Mouse (Mus musculus) stomach, postnatal 0 days (tissue): ENCODE measurements at regions not wholly inside any gene's neighbourhood (a gene's known extent, or its start where the extent isn't known, plus 50 kb on each side); places are given as distances from the start of the nearest gene placed in this dataset.

Experiments
- ATAC-seq: fragments of 200-750 bp; cut with Nextera tagmentation; 2 replicates; pipeline ENCODE4 v1.8.0; 2017; ENCODE audit not compliant: low FRiP score, low TSS enrichment
- DNase-seq: peaks from one replicate; pipeline ENCODE4 v3.0.0-alpha.2; 2016; ENCODE audit warnings: low spot score
- H3K27ac ChIP-seq: fragments of 300-500 bp; sonication (generic); replicated peaks from 2 replicates; pipeline ENCODE4 v1.5.1; 2014; ENCODE audit warnings: mild to moderate bottlenecking, control low read depth
- H3K27me3 ChIP-seq: fragments of 300-500 bp; sonication (generic); 2 replicates; pipeline ENCODE4 v1.6.1; 2014; ENCODE audit warnings: low read length; ENCODE audit not compliant: control insufficient read depth, insufficient read depth
- H3K36me3 ChIP-seq: fragments of 300-500 bp; sonication (generic); 2 replicates; pipeline ENCODE4 v1.6.1; 2014; ENCODE audit warnings: low read length, mixed read lengths; ENCODE audit not compliant: control insufficient read depth, insufficient read depth
- H3K4me1 ChIP-seq: fragments of 300-500 bp; sonication (generic); replicated peaks from 2 replicates; pipeline ENCODE4 v1.6.1; 2014; ENCODE audit warnings: antibody characterized with exemption; ENCODE audit not compliant: control insufficient read depth, insufficient read depth
- H3K4me2 ChIP-seq: fragments of 300-500 bp; sonication (generic); replicated peaks from 2 replicates; pipeline ENCODE4 v1.6.1; 2014; ENCODE audit warnings: low read depth, mild to moderate bottlenecking, control low read depth, moderate library complexity
- H3K4me3 ChIP-seq: fragments of 300-500 bp; sonication (generic); 2 replicates; pipeline ENCODE4 v1.5.1; 2014; ENCODE audit warnings: low read depth, low read length, control low read depth
- H3K9ac ChIP-seq: fragments of 300-500 bp; sonication (generic); 2 replicates; pipeline ENCODE4 v1.6.1; 2014; ENCODE audit warnings: mild to moderate bottlenecking, low read length, control low read depth, mixed read lengths
- H3K9me3 ChIP-seq: fragments of 300-500 bp; sonication (generic); 2 replicates; pipeline ENCODE4 v1.6.1; 2016; ENCODE audit warnings: low read length; ENCODE audit not compliant: control insufficient read depth
- CTCF ChIP-seq: IDR thresholded peaks from 2 replicates; pipeline ENCODE4 v1.5.1; 2016; ENCODE audit warnings: antibody characterized with exemption, low read depth, mild to moderate bottlenecking, moderate library complexity
- EP300 ChIP-seq: optimal IDR thresholded peaks from 2 replicates; pipeline ENCODE3; 2016; ENCODE audit warnings: antibody characterized with exemption
- WGBS: fragments of 180-500 bp; shearing (Covaris S2); extraction: QIAGEN DNeasy Blood & Tissue Kit; methylation state at CpG from one replicate; pipeline ENCODE4 v1.1.7; 2014; 5-methylcytosine and 5-hydroxymethylcytosine counted together

GRCm38 (mm10) chr14:71199178-71199879, 599.7 kb upstream of the Fam160b2 start:
- Histone ChIP-seq H3K4me1 (no peaks in the 10 kb centered on the region), H3K4me2 (no peak overlapping the region), H3K27me3 (no peaks in the 10 kb centered on the region), H3K27ac (no peak overlapping the region), H3K4me3 (no peak overlapping the region), H3K9me3 (no peaks in the 10 kb centered on the region), H3K9ac (no peak overlapping the region), H3K36me3 (no peaks in the 10 kb centered on the region)
- no peak for DNase-seq
- TF ChIP-seq EP300 = no peak
- no peak for TF ChIP-seq CTCF
- no peak for ATAC-seq
- 31% methylated on average over 9 of the region's 9 CpGs for WGBS

- 93% methylated on average over 2 of the region's 2 CpGs for WGBS
- Histone ChIP-seq H3K4me3 (no peak overlapping the region), H3K4me2 (no peak overlapping the region), H3K9ac (no peak overlapping the region), H3K4me1 (no peaks in the 10 kb centered on the region), H3K27me3 (no peaks in the 10 kb centered on the region), H3K9me3 (no peaks in the 10 kb centered on the region), H3K36me3 (no peaks in the 10 kb centered on the region), H3K27ac (no peak overlapping the region)
- no peak for TF ChIP-seq EP300
- TF ChIP-seq CTCF = no peak
- no peak for DNase-seq
- ATAC-seq = no peak
Measured at GRCm38 (mm10) chr14:71194219-71194618, 594.6 kb upstream of the Fam160b2 start.

GRCm38 (mm10) chr14:71192486-71192885, 592.9 kb upstream of the Fam160b2 start:
- H3K4me2 ChIP-seq = no peak overlapping the region
- H3K4me1 ChIP-seq = no peaks in the 10 kb centered on the region
- no peak overlapping the region for H3K27ac ChIP-seq
- H3K9ac ChIP-seq = no peak overlapping the region
- no peaks in the 10 kb centered on the region for H3K36me3 ChIP-seq
- no peak for ATAC-seq
- H3K9me3 ChIP-seq = no peaks in the 10 kb centered on the region
- H3K27me3 ChIP-seq = no peaks in the 10 kb centered on the region
- H3K4me3 ChIP-seq = no peak overlapping the region
- no peak for DNase-seq
- 85% methylated on average over 5 of the region's 5 CpGs for WGBS
- TF ChIP-seq CTCF (no peak), EP300 (no peak)

- no peak for TF ChIP-seq EP300
- no peak for TF ChIP-seq CTCF
- Histone ChIP-seq H3K27me3 (no peaks in the 10 kb centered on the region), H3K9me3 (no peaks in the 10 kb centered on the region), H3K36me3 (no peaks in the 10 kb centered on the region), H3K4me1 (no peaks in the 10 kb centered on the region), H3K4me2 (no peak overlapping the region), H3K27ac (no peak overlapping the region), H3K9ac (no peak overlapping the region), H3K4me3 (no peak overlapping the region)
- WGBS = 53% methylated on average over 2 of the region's 2 CpGs
- ATAC-seq (no peak), DNase-seq (no peak)
Measured at GRCm38 (mm10) chr14:71189360-71189759, 589.7 kb upstream of the Fam160b2 start.

- Histone ChIP-seq H3K4me2 (no peak overlapping the region), H3K36me3 (no peaks in the 10 kb centered on the region), H3K9me3 (no peaks in the 10 kb centered on the region), H3K4me3 (no peak overlapping the region), H3K27me3 (no peaks in the 10 kb centered on the region), H3K9ac (no peak overlapping the region), H3K27ac (no peak overlapping the region), H3K4me1 (no peaks in the 10 kb centered on the region)
- ATAC-seq (no peak), DNase-seq (no peak)
- WGBS = 75% methylated on average over 6 of the region's 6 CpGs
- TF ChIP-seq CTCF (no peak), EP300 (no peak)
Measured at GRCm38 (mm10) chr14:71177341-71177740, 577.7 kb upstream of the Fam160b2 start.

GRCm38 (mm10) chr14:71174175-71174574, 574.5 kb upstream of the Fam160b2 start:
- no peak for DNase-seq
- Histone ChIP-seq H3K4me2 (no peak overlapping the region), H3K36me3 (no peaks in the 10 kb centered on the region), H3K27ac (no peak overlapping the region), H3K9me3 (no peaks in the 10 kb centered on the region), H3K4me3 (no peak overlapping the region), H3K9ac (no peak overlapping the region), H3K27me3 (no peaks in the 10 kb centered on the region), H3K4me1 (no peaks in the 10 kb centered on the region)
- no peak for ATAC-seq
- WGBS = 61% methylated on average over 2 of the region's 2 CpGs
- TF ChIP-seq EP300 = no peak
- no peak for TF ChIP-seq CTCF
